Mouse (Mus musculus) bone marrow, adult 2 months (tissue): ENCODE results near the gene Pip5k1a. TPM values are rescaled to one million over a fixed set of nuclear protein-coding genes. Genes with fewer than 3 reads are reported as not detected.

ENCODE experiments used
- H3K27ac ChIP-seq: fragments of 200-500 bp; 2 replicates; pipeline ENCODE4 v1.5.1; 2012; ENCODE audit warnings: low read depth, mild to moderate bottlenecking, control low read depth, inconsistent platforms, low read length; ENCODE audit not compliant: control insufficient read depth, poor library complexity, insufficient read depth
- H3K4me1 ChIP-seq: fragments of 200-500 bp; 2 replicates; pipeline ENCODE4 v1.6.1; 2011; ENCODE audit warnings: low read length; ENCODE audit not compliant: control insufficient read depth, insufficient read depth
- H3K4me3 ChIP-seq: fragments of 200-500 bp; replicated peaks from 2 replicates; pipeline ENCODE3; 2011; ENCODE audit warnings: mild to moderate bottlenecking, low read depth, low read length, control low read depth; ENCODE audit not compliant: control insufficient read depth
- CTCF ChIP-seq: fragments of 200-500 bp; IDR thresholded peaks from 2 replicates; pipeline ENCODE4 v1.5.1; 2011; ENCODE audit warnings: low read length, control low read depth; ENCODE audit not compliant: control insufficient read depth, insufficient read depth
- POLR2A ChIP-seq: fragments of 200-500 bp; IDR thresholded peaks from 2 replicates; pipeline ENCODE4 v1.6.1; 2011; ENCODE audit warnings: low read depth, mild to moderate bottlenecking, control low read depth, low read length, borderline replicate concordance; ENCODE audit not compliant: control insufficient read depth
- whole genome bisulfite sequencing: fragments of 180-500 bp; shearing (Covaris S2); methylation state at CpG from one replicate; pipeline ENCODE4 v1.1.7; 2018; 5-methylcytosine and 5-hydroxymethylcytosine counted together
- polyA plus RNA-seq: library from polyadenylated mRNA; stranded (reverse); fragments of >200 nt; gene quantifications from 2 replicates; pipeline ENCODE4 v1.2.4, GENCODE M21; 2011; ENCODE audit warnings: low replicate concordance; ENCODE audit not compliant: missing spikeins, insufficient read depth, insufficient read length

Pip5k1a gene
- polyA plus RNA-seq, 1 experiment = 38.8 TPM

GRCm38 (mm10) chr3:95065553-95065952 lies 41.2 kb downstream of the Pip5k1a start:
- TF ChIP-seq CTCF (no peak), POLR2A (no peak)
- 88% methylated on average over 1 of the region's 1 CpGs for whole genome bisulfite sequencing
- Histone ChIP-seq H3K4me1 (no peaks in the 10 kb centered on the region), H3K4me3 (no peak overlapping the region), H3K27ac (no peak overlapping the region)

DNA sequence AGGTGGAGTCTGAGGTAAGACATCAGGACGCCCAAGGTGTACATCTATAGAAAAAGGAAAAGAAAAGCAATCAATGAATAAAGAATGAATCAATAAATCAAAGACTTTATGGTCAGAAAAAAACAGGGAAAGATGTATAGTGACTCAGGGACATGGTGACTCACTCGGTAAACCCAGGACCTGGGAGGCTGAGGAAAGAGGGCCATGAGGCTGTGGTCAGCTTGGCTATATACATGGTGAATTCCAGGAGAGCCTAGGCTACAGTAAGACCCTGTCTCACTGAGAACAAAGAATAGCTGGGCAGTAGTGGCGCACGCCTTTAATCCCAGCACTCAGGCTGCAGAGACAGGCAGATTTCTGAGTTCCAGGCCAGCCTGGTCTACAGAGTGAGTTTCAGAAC lies 43.0 kb downstream of the Pip5k1a start:
- H3K4me1 ChIP-seq = no peaks in the 10 kb centered on the region
- TF ChIP-seq CTCF = no peak
- no peak for TF ChIP-seq POLR2A
- no peak overlapping the region for H3K4me3 ChIP-seq
- 89% methylated on average over 4 of the region's 4 CpGs for WGBS
- no peak overlapping the region for H3K27ac ChIP-seq

DNA sequence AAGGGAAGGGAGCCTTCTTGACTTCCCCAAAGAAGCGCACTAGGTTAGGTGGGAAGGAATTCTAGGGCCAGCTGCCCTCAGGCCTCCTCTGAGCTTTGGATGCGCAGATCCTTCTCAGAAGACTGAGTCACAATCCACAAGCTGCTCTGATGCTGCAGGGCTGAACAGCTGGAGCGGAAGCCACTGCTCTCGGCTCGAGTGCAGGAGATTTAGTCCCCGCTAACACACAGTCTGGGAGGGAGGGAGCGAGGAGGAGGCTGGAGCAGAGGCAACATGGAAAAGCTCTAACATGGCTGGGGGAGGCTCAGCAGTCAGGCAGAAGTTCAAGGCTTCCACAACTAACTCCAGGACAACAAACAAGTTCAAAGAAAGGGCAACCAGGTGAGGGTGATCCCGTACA lies 48.7 kb downstream of the Pip5k1a start:
- WGBS = 88% methylated on average over 8 of the region's 8 CpGs
- TF ChIP-seq POLR2A = no peak
- no peak for TF ChIP-seq CTCF
- Histone ChIP-seq H3K27ac (no peak overlapping the region), H3K4me3 (no peak overlapping the region), H3K4me1 (no peaks in the 10 kb centered on the region; the same call in 1 of the 2 replicates)

DNA sequence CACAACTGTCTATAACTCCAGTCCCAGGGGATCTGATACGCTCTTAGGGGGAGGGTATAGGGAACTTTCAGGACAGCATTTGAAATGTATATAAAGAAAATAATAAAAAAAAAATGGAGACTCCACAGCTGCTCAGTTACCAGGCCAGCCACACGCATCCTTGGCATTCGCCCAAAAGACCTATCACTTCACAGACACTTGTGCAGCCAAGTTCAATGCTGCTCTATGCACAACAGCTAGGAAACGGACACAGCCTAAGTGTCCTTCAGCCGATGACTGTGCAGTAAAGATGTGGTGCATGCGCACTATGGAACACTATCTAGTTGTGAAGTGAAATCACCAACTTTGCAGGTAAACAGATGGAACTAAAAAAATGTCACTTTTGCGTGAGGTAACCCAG lies 50.5 kb downstream of the Pip5k1a start:
- Histone ChIP-seq H3K4me3 (no peak overlapping the region), H3K27ac (no peak overlapping the region), H3K4me1 (no peaks in the 10 kb centered on the region; the same call in 1 of the 2 replicates)
- 64% methylated on average over 7 of the region's 7 CpGs for WGBS
- TF ChIP-seq CTCF (no peak), POLR2A (no peak)

GRCm38 (mm10) chr3:95054481-95055260 lies 52.1 kb downstream of the Pip5k1a start:
- no peak overlapping the region for H3K27ac ChIP-seq
- no peak overlapping the region for H3K4me3 ChIP-seq
- TF ChIP-seq CTCF (no peak), POLR2A (no peak)
- WGBS = 28% methylated on average over 10 of the region's 10 CpGs
- H3K4me1 ChIP-seq = no peaks in the 10 kb centered on the region; the same call in 1 of the 2 replicates

- no peak overlapping the region for H3K27ac ChIP-seq
- no peak overlapping the region for H3K4me3 ChIP-seq
- no peaks in the 10 kb centered on the region; the same call in 1 of the 2 replicates for H3K4me1 ChIP-seq
- peak; percentile 68 for TF ChIP-seq CTCF
- no peak for TF ChIP-seq POLR2A
- WGBS = 34% methylated on average over 3 of the region's 3 CpGs
Observed at GRCm38 (mm10) chr3:95053701-95054100, 53.0 kb downstream of the Pip5k1a start.

DNA sequence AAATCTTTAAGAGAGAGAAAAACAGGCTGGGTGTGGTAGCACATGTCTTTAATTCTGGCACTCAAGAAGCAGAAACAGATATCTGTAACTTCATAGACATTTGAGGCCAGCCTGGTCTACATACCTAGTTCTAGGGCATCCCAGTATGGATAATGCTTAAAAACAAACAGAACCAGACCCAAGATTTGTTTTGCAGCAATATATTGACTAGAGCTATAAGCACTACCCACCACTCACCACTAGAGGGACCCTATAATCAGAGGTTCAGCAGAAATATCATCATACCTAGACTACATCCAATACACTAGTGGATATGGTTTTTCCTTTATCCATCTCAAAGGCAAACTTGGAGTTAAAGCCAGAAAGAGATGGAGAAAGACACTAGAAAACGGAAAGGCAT lies 53.8 kb downstream of the Pip5k1a start:
- whole genome bisulfite sequencing = 45% methylated on average over 1 of the region's 1 CpGs
- no peaks in the 10 kb centered on the region; the same call in 1 of the 2 replicates for H3K4me1 ChIP-seq

GRCm38 (mm10) chr3:95047914-95048313 lies 58.8 kb downstream of the Pip5k1a start:
- H3K4me3 ChIP-seq = no peak overlapping the region
- 68% methylated on average over 3 of the region's 3 CpGs for WGBS

More for the DNA sequence above, 53.8 kb downstream of the Pip5k1a start:
- Histone ChIP-seq H3K27ac (no peak overlapping the region), H3K4me3 (no peak overlapping the region)
- TF ChIP-seq POLR2A (no peak), CTCF (no peak)

GRCm38 (mm10) chr3:95046462-95047057 lies 60.2 kb downstream of the Pip5k1a start:
- Histone ChIP-seq H3K4me3 (no peak overlapping the region), H3K27ac (no peak overlapping the region), H3K4me1 (peaks cover 3% of the 10 kb centered on the region; the same call in 1 of the 2 replicates)
- 58% methylated on average over 11 of the region's 11 CpGs for WGBS
- TF ChIP-seq POLR2A = no peak
- no peak for TF ChIP-seq CTCF

More at GRCm38 (mm10) chr3:95047914-95048313, 58.8 kb downstream of the Pip5k1a start:
- Histone ChIP-seq H3K4me1 (peaks cover 1% of the 10 kb centered on the region; the same call in 1 of the 2 replicates), H3K27ac (no peak overlapping the region)
- TF ChIP-seq CTCF = no peak
- TF ChIP-seq POLR2A = no peak
